ENCODE assay signal across 23 mouse cellular contexts in genomic region chr9:9872112-9873035, GRCm38 (mm10).
DNase-seq lines count a peak whose midpoint lies in the region; ATAC-seq lines count a peak whose summit lies in the region.
"Had no signal": no experiment of that assay in that cellular context is flagged by ENCODE, and none has a peak within 500 bp of the region (broad histone marks: within the 10 kb centered on the region; RNA-seq: fewer than 3 reads in every experiment).

No protein-coding gene starts in this region.

- H3K4me3 ChIP-seq in forebrain, embryonic 12.5 days (replicated peaks) = no peak overlapping the region
- H3K4me3 ChIP-seq in forebrain, embryonic 10.5 days = no peak overlapping the region
- H3K4me3 ChIP-seq in neural tube, embryonic 11.5 days (ENCODE audit: low read depth, low read length) = no peak overlapping the region
- no peak overlapping the region for H3K4me3 ChIP-seq in hindbrain, embryonic 13.5 days
- no peak overlapping the region for H3K4me3 ChIP-seq in neural tube, embryonic 15.5 days (replicated peaks)
- H3K4me3 ChIP-seq: erythroblast, embryonic 14.5 days; limb, embryonic 10.5 days; stomach, embryonic 15.5 days had no signal

- WGBS in forebrain, embryonic 12.5 days = 22% methylated on average over 7 of the region's 7 CpGs
- 31% methylated on average over 7 of the region's 7 CpGs for WGBS in forebrain, embryonic 10.5 days
- 34% methylated on average over 7 of the region's 7 CpGs for WGBS in neural tube, embryonic 11.5 days
- 23% methylated on average over 7 of the region's 7 CpGs for WGBS in hindbrain, embryonic 13.5 days
- 33% methylated on average over 7 of the region's 7 CpGs for WGBS in neural tube, embryonic 15.5 days

- no peaks in the 10 kb centered on the region for H3K4me1 ChIP-seq in forebrain, embryonic 12.5 days
- H3K4me1 ChIP-seq in forebrain, embryonic 10.5 days = peaks cover 6% of the 10 kb centered on the region
- H3K4me1 ChIP-seq in neural tube, embryonic 11.5 days (ENCODE audit: control insufficient read depth, insufficient read depth, low read length) = no peaks in the 10 kb centered on the region
- no peaks in the 10 kb centered on the region for H3K4me1 ChIP-seq in hindbrain, embryonic 13.5 days (replicated peaks)
- no peaks in the 10 kb centered on the region for H3K4me1 ChIP-seq in neural tube, embryonic 15.5 days
- H3K4me1 ChIP-seq: limb, embryonic 10.5 days; stomach, embryonic 15.5 days had no signal

- no peak overlapping the region for H3K9ac ChIP-seq in forebrain, embryonic 12.5 days
- H3K9ac ChIP-seq in neural tube, embryonic 11.5 days (ENCODE audit: low read length) = no peak overlapping the region
- no peak overlapping the region for H3K9ac ChIP-seq in hindbrain, embryonic 13.5 days
- no peak overlapping the region for H3K9ac ChIP-seq in neural tube, embryonic 15.5 days (replicated peaks)
- H3K9ac ChIP-seq: stomach, embryonic 15.5 days had no signal

- no peak overlapping the region for H3K27ac ChIP-seq in forebrain, embryonic 12.5 days
- no peak overlapping the region for H3K27ac ChIP-seq in forebrain, embryonic 10.5 days
- H3K27ac ChIP-seq in neural tube, embryonic 11.5 days (ENCODE audit: low read depth, low read length) = no peak overlapping the region
- peak overlapping the region; percentile 30; the same call in 1 of the 2 replicates for H3K27ac ChIP-seq in hindbrain, embryonic 13.5 days
- H3K27ac ChIP-seq in neural tube, embryonic 15.5 days (replicated peaks) = no peak overlapping the region
- H3K27ac ChIP-seq: limb, embryonic 10.5 days; macrophage; stomach, embryonic 15.5 days had no signal

- H3K9me3 ChIP-seq in forebrain, embryonic 12.5 days = no peaks in the 10 kb centered on the region
- no peaks in the 10 kb centered on the region for H3K9me3 ChIP-seq in forebrain, embryonic 10.5 days
- no peaks in the 10 kb centered on the region for H3K9me3 ChIP-seq in neural tube, embryonic 11.5 days (ENCODE audit: control insufficient read depth, low read length)
- no peaks in the 10 kb centered on the region for H3K9me3 ChIP-seq in hindbrain, embryonic 13.5 days
- no peaks in the 10 kb centered on the region for H3K9me3 ChIP-seq in neural tube, embryonic 15.5 days (replicated peaks)
- H3K9me3 ChIP-seq: limb, embryonic 10.5 days; stomach, embryonic 15.5 days had no signal

- H3K27me3 ChIP-seq in forebrain, embryonic 12.5 days = no peaks in the 10 kb centered on the region
- H3K27me3 ChIP-seq in forebrain, embryonic 10.5 days (ENCODE audit: poor library complexity, severe bottlenecking) = no peaks in the 10 kb centered on the region
- H3K27me3 ChIP-seq in neural tube, embryonic 11.5 days (ENCODE audit: control insufficient read depth, insufficient read depth, low read length) = no peaks in the 10 kb centered on the region
- no peaks in the 10 kb centered on the region for H3K27me3 ChIP-seq in hindbrain, embryonic 13.5 days
- H3K27me3 ChIP-seq in neural tube, embryonic 15.5 days (replicated peaks) = no peaks in the 10 kb centered on the region
- H3K27me3 ChIP-seq: stomach, embryonic 15.5 days had no signal

- DNase-seq in forebrain, embryonic 10.5 days (ENCODE audit: extremely low spot score, low spot score) = no peak
- no peak for DNase-seq in neural tube, embryonic 11.5 days (ENCODE audit: low spot score)
- DNase-seq in neural tube, embryonic 10.5 days (ENCODE audit: extremely low spot score, low spot score) = no peak
- DNase-seq in retina, embryonic 14.5 days (ENCODE audit: low spot score) = no peak
- DNase-seq in testis, postnatal 10 days (ENCODE audit: low spot score) = no peak
- DNase-seq: adrenal gland, postnatal 36 days; B cell, adult 2 months; cerebellum, adult 9-11 months; gastrocnemius, postnatal 36 days; heart, postnatal 14 days; layer of hippocampus, postnatal 36 days; lung, adult 2 months; right cerebral cortex, adult 18-20 months; spleen, adult 18-20 months had no signal

- no peak overlapping the region for H3K4me2 ChIP-seq in forebrain, embryonic 12.5 days
- no peak overlapping the region for H3K4me2 ChIP-seq in neural tube, embryonic 11.5 days (ENCODE audit: low read depth)
- H3K4me2 ChIP-seq in hindbrain, embryonic 13.5 days = no peak overlapping the region
- H3K4me2 ChIP-seq in neural tube, embryonic 15.5 days = no peak overlapping the region
- H3K4me2 ChIP-seq: liver, embryonic 11.5 days; stomach, embryonic 15.5 days had no signal

- peak; percentile 74 for ATAC-seq in forebrain, embryonic 12.5 days (ENCODE audit: low FRiP score)
- peak; percentile 76 for ATAC-seq in neural tube, embryonic 11.5 days (ENCODE audit: insufficient read depth, low FRiP score, low TSS enrichment)
- peak; percentile 80 for ATAC-seq in hindbrain, embryonic 13.5 days (ENCODE audit: low FRiP score)
- ATAC-seq in neural tube, embryonic 15.5 days (ENCODE audit: low FRiP score) = peak; percentile 50
- ATAC-seq: activated CD4-positive, CD25-positive, alpha-beta regulatory T cell, adult 4 months had no signal

- no peaks in the 10 kb centered on the region for H3K36me3 ChIP-seq in forebrain, embryonic 12.5 days (replicated peaks)
- H3K36me3 ChIP-seq in forebrain, embryonic 10.5 days (replicated peaks) = no peaks in the 10 kb centered on the region
- H3K36me3 ChIP-seq in neural tube, embryonic 11.5 days (ENCODE audit: control insufficient read depth, insufficient read depth, low read length) = no peaks in the 10 kb centered on the region
- H3K36me3 ChIP-seq in hindbrain, embryonic 13.5 days = no peaks in the 10 kb centered on the region
- no peaks in the 10 kb centered on the region for H3K36me3 ChIP-seq in neural tube, embryonic 15.5 days
- H3K36me3 ChIP-seq: limb, embryonic 10.5 days; stomach, embryonic 15.5 days had no signal
